Mouse (Mus musculus): ENCODE measurements around the gene Gpr1. TPM values are rescaled to one million over a fixed set of nuclear protein-coding genes. Genes with fewer than 3 reads are reported as not detected.
"Not testable (repeated sequence)": the region's sequence is repeated elsewhere in the genome, so short reads cannot be mapped to it uniquely, and the experiment has no call there.

Gene Gpr1
- polyA plus RNA-seq, 1 experiment from 2014 or later, result 0.05 TPM

- no peak overlapping the region for H3K4me3 ChIP-seq (ENCODE audit: low read depth, low read length)
- H3K4me1 ChIP-seq (ENCODE audit: insufficient read depth), result no peaks in the 10 kb centered on the region
- DNase-seq, result no peak
- TF ChIP-seq CTCF (IDR thresholded peaks at IDR 0.05; ENCODE audit: low read depth) (no peak), EP300 (IDR thresholded peaks at IDR 0.05; ENCODE audit: low read depth) (no peak)
- no peak overlapping the region for H3K27ac ChIP-seq (ENCODE audit: low read depth)
- no peak for ATAC-seq
- no peak overlapping the region for H3K4me2 ChIP-seq (ENCODE audit: low read depth, low read length)
- no peaks in the 10 kb centered on the region for H3K9me3 ChIP-seq (ENCODE audit: low read length)
- H3K9ac ChIP-seq (replicated peaks), result no peak overlapping the region
- WGBS (ENCODE audit: insufficient replicate concordance), result 74% methylated on average over 8 of the region's 8 CpGs
- no peaks in the 10 kb centered on the region for H3K27me3 ChIP-seq (ENCODE audit: insufficient read depth, low read length)
- no peaks in the 10 kb centered on the region for H3K36me3 ChIP-seq (replicated peaks; ENCODE audit: insufficient read depth, low read length)
Measured at GRCm38 (mm10) chr1:63190851-63191250, 23.5 kb downstream of the Gpr1 start.

- Histone ChIP-seq H3K27me3 (ENCODE audit: insufficient read depth, low read length) (no peaks in the 10 kb centered on the region), H3K9ac (replicated peaks) (no peak overlapping the region), H3K27ac (ENCODE audit: low read depth) (no peak overlapping the region), H3K36me3 (replicated peaks; ENCODE audit: insufficient read depth, low read length) (no peaks in the 10 kb centered on the region), H3K4me1 (ENCODE audit: insufficient read depth) (no peaks in the 10 kb centered on the region), H3K4me2 (ENCODE audit: low read depth, low read length) (no peak overlapping the region), H3K4me3 (ENCODE audit: low read depth, low read length) (no peak overlapping the region), H3K9me3 (ENCODE audit: low read length) (no peaks in the 10 kb centered on the region)
- ATAC-seq (no peak), DNase-seq (no peak)
- 75% methylated on average over 3 of the region's 3 CpGs for WGBS (ENCODE audit: insufficient replicate concordance)
- no peak for TF ChIP-seq EP300 (IDR thresholded peaks at IDR 0.05; ENCODE audit: low read depth)
- no peak for TF ChIP-seq CTCF (IDR thresholded peaks at IDR 0.05; ENCODE audit: low read depth)
Measured at GRCm38 (mm10) chr1:63188536-63188935, 25.8 kb downstream of the Gpr1 start.

- H3K27me3 ChIP-seq (ENCODE audit: insufficient read depth, low read length); ATAC-seq; H3K4me2 ChIP-seq (ENCODE audit: low read depth, low read length); H3K27ac ChIP-seq (ENCODE audit: low read depth); DNase-seq; H3K9ac ChIP-seq (replicated peaks); H3K4me1 ChIP-seq (ENCODE audit: insufficient read depth); H3K4me3 ChIP-seq (ENCODE audit: low read depth, low read length); H3K36me3 ChIP-seq (replicated peaks; ENCODE audit: insufficient read depth, low read length); H3K9me3 ChIP-seq (ENCODE audit: low read length): not testable (repeated sequence)
- WGBS (ENCODE audit: insufficient replicate concordance), result 88% methylated on average over 6 of the region's 6 CpGs
Measured at GRCm38 (mm10) chr1:63185430-63185829, 28.9 kb downstream of the Gpr1 start.

- H3K27ac ChIP-seq (ENCODE audit: low read depth), result no peak overlapping the region
- H3K4me1 ChIP-seq (ENCODE audit: insufficient read depth), result peaks cover 11% of the 10 kb centered on the region
- H3K4me2 ChIP-seq (ENCODE audit: low read depth, low read length), result no peak overlapping the region
- no peaks in the 10 kb centered on the region for H3K27me3 ChIP-seq (ENCODE audit: insufficient read depth, low read length)
- H3K36me3 ChIP-seq (replicated peaks; ENCODE audit: insufficient read depth, low read length), result peaks cover 21% of the 10 kb centered on the region
- DNase-seq (peak; percentile 43), ATAC-seq (no peak)
- H3K9me3 ChIP-seq (ENCODE audit: low read length), result no peaks in the 10 kb centered on the region
- H3K4me3 ChIP-seq (ENCODE audit: low read depth, low read length), result no peak overlapping the region
- 59% methylated on average over 10 of the region's 10 CpGs for WGBS (ENCODE audit: insufficient replicate concordance)
- no peak overlapping the region for H3K9ac ChIP-seq (replicated peaks)
- TF ChIP-seq EP300 (IDR thresholded peaks at IDR 0.05; ENCODE audit: low read depth) (no peak), CTCF (IDR thresholded peaks at IDR 0.05; ENCODE audit: low read depth) (peak; percentile 77)
Measured at GRCm38 (mm10) chr1:63182636-63183270, 31.6 kb downstream of the Gpr1 start.

- DNase-seq (no peak), ATAC-seq (no peak)
- WGBS (ENCODE audit: insufficient replicate concordance), result 82% methylated on average over 5 of the region's 5 CpGs
Measured at GRCm38 (mm10) chr1:63182212-63182611, 32.1 kb downstream of the Gpr1 start.

GRCm38 (mm10) chr1:63181480-63181879 lies 32.9 kb downstream of the Gpr1 start:
- TF ChIP-seq EP300 (IDR thresholded peaks at IDR 0.05; ENCODE audit: low read depth), result no peak
- 94% methylated on average over 1 of the region's 1 CpGs for WGBS (ENCODE audit: insufficient replicate concordance)
- H3K4me1 ChIP-seq (ENCODE audit: insufficient read depth), result peaks cover 12% of the 10 kb centered on the region
- H3K4me2 ChIP-seq (ENCODE audit: low read depth, low read length), result no peak overlapping the region
- H3K9me3 ChIP-seq (ENCODE audit: low read length), result no peaks in the 10 kb centered on the region
- peaks cover 22% of the 10 kb centered on the region for H3K36me3 ChIP-seq (replicated peaks; ENCODE audit: insufficient read depth, low read length)
- DNase-seq (no peak), ATAC-seq (no peak)
- no peak overlapping the region for H3K4me3 ChIP-seq (ENCODE audit: low read depth, low read length)
- H3K27ac ChIP-seq (ENCODE audit: low read depth), result no peak overlapping the region
- H3K27me3 ChIP-seq (ENCODE audit: insufficient read depth, low read length), result no peaks in the 10 kb centered on the region
- no peak overlapping the region for H3K9ac ChIP-seq (replicated peaks)

More at GRCm38 (mm10) chr1:63182212-63182611, 32.1 kb downstream of the Gpr1 start:
- H3K27ac ChIP-seq (ENCODE audit: low read depth), result no peak overlapping the region
- TF ChIP-seq CTCF (IDR thresholded peaks at IDR 0.05; ENCODE audit: low read depth), result no peak
- no peak for TF ChIP-seq EP300 (IDR thresholded peaks at IDR 0.05; ENCODE audit: low read depth)
- no peak overlapping the region for H3K4me3 ChIP-seq (ENCODE audit: low read depth, low read length)
- no peak overlapping the region for H3K4me2 ChIP-seq (ENCODE audit: low read depth, low read length)
- no peaks in the 10 kb centered on the region for H3K27me3 ChIP-seq (ENCODE audit: insufficient read depth, low read length)
- no peaks in the 10 kb centered on the region for H3K9me3 ChIP-seq (ENCODE audit: low read length)
- H3K36me3 ChIP-seq (replicated peaks; ENCODE audit: insufficient read depth, low read length), result peaks cover 22% of the 10 kb centered on the region
- no peak overlapping the region for H3K9ac ChIP-seq (replicated peaks)
- peaks cover 12% of the 10 kb centered on the region for H3K4me1 ChIP-seq (ENCODE audit: insufficient read depth)

GRCm38 (mm10) chr1:63181019-63181418 lies 33.3 kb downstream of the Gpr1 start:
- TF ChIP-seq EP300 (IDR thresholded peaks at IDR 0.05; ENCODE audit: low read depth), result no peak
- TF ChIP-seq CTCF (IDR thresholded peaks at IDR 0.05; ENCODE audit: low read depth), result peak; percentile 97
- Histone ChIP-seq H3K36me3 (replicated peaks; ENCODE audit: insufficient read depth, low read length) (peaks cover 22% of the 10 kb centered on the region), H3K9me3 (ENCODE audit: low read length) (no peaks in the 10 kb centered on the region), H3K4me1 (ENCODE audit: insufficient read depth) (peaks cover 12% of the 10 kb centered on the region), H3K27ac (ENCODE audit: low read depth) (no peak overlapping the region), H3K4me2 (ENCODE audit: low read depth, low read length) (no peak overlapping the region), H3K27me3 (ENCODE audit: insufficient read depth, low read length) (no peaks in the 10 kb centered on the region), H3K9ac (replicated peaks) (no peak overlapping the region), H3K4me3 (ENCODE audit: low read depth, low read length) (no peak overlapping the region)
- peak; percentile 92 for DNase-seq
- ATAC-seq, result peak; percentile 60
- 5% methylated on average over 3 of the region's 3 CpGs for WGBS (ENCODE audit: insufficient replicate concordance)

GRCm38 (mm10) chr1:63180575-63180974 lies 33.8 kb downstream of the Gpr1 start:
- ATAC-seq; DNase-seq; H3K27ac ChIP-seq (ENCODE audit: low read depth); H3K27me3 ChIP-seq (ENCODE audit: insufficient read depth, low read length); H3K4me2 ChIP-seq (ENCODE audit: low read depth, low read length); H3K9me3 ChIP-seq (ENCODE audit: low read length); H3K4me3 ChIP-seq (ENCODE audit: low read depth, low read length); H3K9ac ChIP-seq (replicated peaks): not testable (repeated sequence)
- H3K36me3 ChIP-seq (replicated peaks; ENCODE audit: insufficient read depth, low read length), result peaks cover 22% of the 10 kb centered on the region
- 68% methylated on average over 4 of the region's 4 CpGs for WGBS (ENCODE audit: insufficient replicate concordance)
- H3K4me1 ChIP-seq (ENCODE audit: insufficient read depth), result peaks cover 15% of the 10 kb centered on the region

Data from liver, postnatal 0 days (tissue).